ENCODE assay signal across 8 mouse cellular contexts in genomic region chr8:56552045-56552444, GRCm38 (mm10). TPM values are rescaled to one million over a fixed set of nuclear protein-coding genes. Genes with fewer than 3 reads are reported as not detected.
DNase-seq lines count a peak whose midpoint lies in the region; ATAC-seq and TF ChIP-seq lines count a peak whose summit lies in the region.

No protein-coding gene starts in this region.

- peak overlapping the region; percentile 86 for H3K4me3 ChIP-seq in gastrocnemius, adult 2 months
- H3K4me3 ChIP-seq in E14TG2a.4 (replicated peaks; ENCODE audit: low read length), result peak overlapping the region; percentile 96
- peak overlapping the region; percentile 71 for H3K4me3 ChIP-seq in forebrain, embryonic 14.5 days (ENCODE audit: low read depth, low read length)
- peak overlapping the region; percentile 14 for H3K4me3 ChIP-seq in olfactory bulb, adult 2 months (ENCODE audit: insufficient read depth, low read depth, low read length)

- H3K9me3 ChIP-seq in E14TG2a.4 (ENCODE audit: low read length), result no peaks in the 10 kb centered on the region
- no peaks in the 10 kb centered on the region for H3K9me3 ChIP-seq in forebrain, embryonic 14.5 days (replicated peaks; ENCODE audit: control insufficient read depth, low read length)

- WGBS in forebrain, embryonic 14.5 days, result 31% methylated on average over 10 of the region's 10 CpGs
- 13% methylated on average over 10 of the region's 10 CpGs for WGBS in olfactory bulb, adult 2 months

- ATAC-seq in forebrain, embryonic 14.5 days, result no peak

- no peak for DNase-seq in gastrocnemius, adult 2 months
- no peak for DNase-seq in gastrocnemius, adult 18-20 months (ENCODE audit: low spot score)
- peak; percentile 2 for DNase-seq in forebrain, embryonic 14.5 days (ENCODE audit: low spot score)
- DNase-seq in kidney, postnatal 14 days, result peak; percentile 9
- DNase-seq in MN1 (ENCODE audit: low spot score), result no peak
- DNase-seq in ovary, postnatal 10 days (ENCODE audit: low spot score), result no peak

- TF ChIP-seq CTCF in gastrocnemius, adult 2 months (IDR thresholded peaks at IDR 0.05), result no peak
- no peak for TF ChIP-seq CTCF in E14TG2a.4 (conservative IDR thresholded peaks at IDR 0.05; ENCODE audit: low read length)
- no peak for TF ChIP-seq CTCF in olfactory bulb, adult 2 months (IDR thresholded peaks at IDR 0.05; ENCODE audit: insufficient read depth, low read depth, low read length)

- H3K9ac ChIP-seq in forebrain, embryonic 14.5 days (ENCODE audit: low read length), result peak overlapping the region; percentile 82

- peak overlapping the region; percentile 53 for H3K4me2 ChIP-seq in forebrain, embryonic 14.5 days (ENCODE audit: low read length)

- intact Hi-C loops in gastrocnemius, adult 2 months (cut with DNase I), result no loop called here

- no peaks in the 10 kb centered on the region for H3K27me3 ChIP-seq in E14TG2a.4 (ENCODE audit: insufficient read depth, low read length)
- H3K27me3 ChIP-seq in forebrain, embryonic 14.5 days (replicated peaks; ENCODE audit: control insufficient read depth, insufficient read depth, low read length), result no peaks in the 10 kb centered on the region

- H3K36me3 ChIP-seq in E14TG2a.4 (ENCODE audit: insufficient read depth, low read length), result 0 out of 2 replicates have a peak, but pooled peaks cover 3% of the 10 kb centered on the region
- no peaks in the 10 kb centered on the region for H3K36me3 ChIP-seq in forebrain, embryonic 14.5 days (ENCODE audit: control insufficient read depth, insufficient read depth, low read length)

- peak overlapping the region; percentile 97 for H3K27ac ChIP-seq in gastrocnemius, adult 2 months
- H3K27ac ChIP-seq in forebrain, embryonic 14.5 days (ENCODE audit: low read depth, low read length), result no peak overlapping the region
- H3K27ac ChIP-seq in olfactory bulb, adult 2 months (ENCODE audit: insufficient read depth, low read depth, low read length), result no peak overlapping the region

- peaks cover 16% of the 10 kb centered on the region for H3K4me1 ChIP-seq in E14TG2a.4 (replicated peaks; ENCODE audit: low read depth, low read length)
- H3K4me1 ChIP-seq in forebrain, embryonic 14.5 days (ENCODE audit: control insufficient read depth, insufficient read depth, low read length), result peaks cover 5% of the 10 kb centered on the region; the same call in 1 of the 2 replicates
- peaks cover 2% of the 10 kb centered on the region; the same call in 1 of the 2 replicates for H3K4me1 ChIP-seq in olfactory bulb, adult 2 months (ENCODE audit: control insufficient read depth, insufficient read depth, low read length)

- no peak for TF ChIP-seq POLR2A in olfactory bulb, adult 2 months (IDR thresholded peaks at IDR 0.05; ENCODE audit: insufficient read depth, low read depth, low read length)

RNA-seq across cellular contexts. Expression of gene Fbxo8, which starts 1.2 kb away (rescaled TPM):
- 10 to 100 TPM; 28.6 to 35.5 TPM for total RNA-seq in gastrocnemius, adult 2 months (2021)
- 10 to 100 TPM; 34.6 to 35.3 TPM for total RNA-seq in gastrocnemius, adult 18-20 months (2021)
- 43.4 and 57.4 TPM in 2 replicates for polyA plus RNA-seq in forebrain, embryonic 14.5 days (2014; fragmentation: Nextera tagmentation; extraction: Ambion mirVana)
- not detected in 2 replicates for polyA plus RNA-seq in olfactory bulb, adult 2 months (2012; ENCODE audit: insufficient read depth, insufficient read length, low replicate concordance, missing spikeins)

RNA-seq across cellular contexts. Expression of gene Cep44, which starts 1.2 kb away (rescaled TPM):
- 1 to 10 TPM; 8.8 to 9.8 TPM for total RNA-seq in gastrocnemius, adult 2 months (2021)
- 1 to 10 TPM; 7.9 to 9.5 TPM for total RNA-seq in gastrocnemius, adult 18-20 months (2021)
- polyA plus RNA-seq in forebrain, embryonic 14.5 days (2014; fragmentation: Nextera tagmentation; extraction: Ambion mirVana), result 29.3 and 34.1 TPM in 2 replicates
- polyA plus RNA-seq in olfactory bulb, adult 2 months (2012; ENCODE audit: insufficient read depth, insufficient read length, low replicate concordance, missing spikeins), result not detected in 2 replicates

Comparison
In these comparisons a context has a peak if more than half of its experiments do, and no peak if none do; other contexts are left out.
1. DNase-seq: peak in forebrain, embryonic 14.5 days (single experiment) and kidney, postnatal 14 days (single experiment); none in gastrocnemius, adult 2 months (single experiment), gastrocnemius, adult 18-20 months (single experiment), MN1 (single experiment) and ovary, postnatal 10 days (single experiment).
2. H3K4me3 ChIP-seq: peak in every context shown above with its lines; median percentile 96 in E14TG2a.4; 86 in gastrocnemius, adult 2 months; 71 in forebrain, embryonic 14.5 days; 14 in olfactory bulb, adult 2 months.